Mouse (Mus musculus): ENCODE measurements around the gene Pdgfc.

The Pdgfc gene

DNA sequence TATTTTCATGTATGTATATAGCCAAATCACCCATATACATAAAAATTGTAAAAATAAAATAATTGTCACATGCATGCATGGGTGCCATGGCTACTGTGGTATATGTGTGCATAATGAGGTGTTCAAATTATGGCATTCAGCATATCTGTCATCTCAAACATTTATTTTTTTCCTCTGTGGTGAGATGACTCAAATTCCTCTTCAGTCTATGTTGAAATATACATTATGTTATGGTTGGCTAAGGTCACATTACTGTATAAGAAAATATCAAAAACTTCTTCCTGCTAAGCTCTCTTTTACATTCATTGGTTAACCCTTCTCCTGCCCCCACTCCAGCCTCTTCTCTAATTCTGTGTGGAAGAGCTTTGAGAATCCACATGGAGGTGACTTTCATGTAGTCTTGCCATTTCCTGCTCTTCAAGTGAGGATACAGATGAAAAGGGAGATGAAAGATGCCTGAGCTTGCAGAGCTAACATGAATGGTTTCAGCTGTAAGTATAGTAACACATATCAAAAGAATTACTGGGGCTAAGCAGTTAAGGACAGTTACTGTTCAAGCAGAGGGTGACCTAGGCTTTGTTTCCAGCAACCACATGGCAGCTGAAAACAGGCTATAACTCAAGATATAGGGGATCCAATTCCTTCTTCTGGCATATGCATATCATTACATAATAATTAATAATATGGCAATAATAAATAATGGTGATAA is 124.4 kb downstream of the Pdgfc start:
- no peak for DNase-seq

- DNase-seq, result no peak
Measured at GRCm38 (mm10) chr3:81162129-81162528, 125.9 kb downstream of the Pdgfc start.

- DNase-seq, result no peak
Measured at GRCm38 (mm10) chr3:81164091-81164490, 127.9 kb downstream of the Pdgfc start.

- no peak for DNase-seq
Measured at GRCm38 (mm10) chr3:81170073-81170809, 134.0 kb downstream of the Pdgfc start.

DNA sequence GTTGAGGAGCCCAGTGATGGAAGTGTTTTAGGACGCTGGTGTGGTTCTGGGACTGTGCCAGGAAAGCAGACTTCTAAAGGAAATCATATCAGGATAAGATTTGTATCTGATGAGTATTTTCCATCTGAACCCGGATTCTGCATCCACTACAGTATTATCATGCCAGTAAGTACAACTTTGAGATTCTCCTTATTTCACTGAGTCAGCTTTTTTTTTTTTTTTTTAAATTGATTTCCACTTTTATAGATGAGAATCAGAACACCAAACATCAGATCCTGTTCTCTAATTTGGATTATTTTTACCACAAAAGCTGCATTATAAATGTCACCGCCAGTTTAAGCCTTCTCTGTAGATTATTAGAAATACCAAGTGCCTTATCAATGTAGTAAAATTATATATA is 138.6 kb downstream of the Pdgfc start:
- DNase-seq, result no peak

- no peak for DNase-seq
Measured at GRCm38 (mm10) chr3:81181319-81182013, 145.2 kb downstream of the Pdgfc start.

GRCm38 (mm10) chr3:81196937-81197336 is 160.7 kb downstream of the Pdgfc start:
- DNase-seq, result no peak

DNA sequence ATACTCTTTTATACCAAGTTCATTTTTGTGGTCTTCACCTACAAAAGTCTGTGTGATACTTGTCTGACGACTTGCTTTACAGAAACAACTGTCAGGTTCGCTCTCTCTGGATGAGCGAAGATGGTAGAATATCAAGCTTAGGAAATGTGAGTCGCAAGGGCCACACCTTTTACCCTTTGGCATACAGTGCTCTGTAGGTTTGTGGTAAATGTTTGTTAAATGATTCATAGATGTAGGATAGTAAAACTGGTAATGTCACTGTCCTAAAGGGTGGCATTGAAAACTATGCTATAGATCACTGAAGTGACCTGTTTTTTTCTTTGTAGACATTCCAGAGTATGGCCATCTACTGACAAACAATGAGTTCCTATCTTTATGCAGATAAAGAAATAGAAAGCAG is 161.4 kb downstream of the Pdgfc start:
- no peak for DNase-seq

- no peak for DNase-seq
Measured at GRCm38 (mm10) chr3:81200647-81201046, 164.4 kb downstream of the Pdgfc start.

- DNase-seq, result no peak
Measured at GRCm38 (mm10) chr3:81205201-81205600, 169.0 kb downstream of the Pdgfc start.

- no peak for DNase-seq
Measured at GRCm38 (mm10) chr3:81208246-81208645, 172.0 kb downstream of the Pdgfc start.

DNA sequence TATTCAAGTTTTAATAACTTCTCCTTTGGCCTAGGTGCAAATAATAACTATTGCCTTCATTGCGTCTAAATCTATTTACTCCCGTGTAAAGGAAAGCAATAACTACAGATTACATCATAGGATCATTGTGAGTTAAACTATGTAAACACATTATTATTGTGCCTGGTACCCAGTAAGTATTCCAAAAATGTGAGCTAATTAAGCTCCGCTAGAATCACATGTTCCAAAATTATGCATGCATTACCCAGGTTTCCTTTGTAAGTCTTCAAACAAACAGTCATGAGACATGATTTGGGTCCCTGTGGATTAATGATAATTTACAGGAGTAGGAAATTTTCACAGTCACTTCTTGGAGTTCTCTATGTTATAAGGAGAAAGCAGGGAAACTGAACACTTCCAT is 174.9 kb downstream of the Pdgfc start:
- no peak for DNase-seq

GRCm38 (mm10) chr3:81211666-81212065 is 175.4 kb downstream of the Pdgfc start:
- DNase-seq, result no peak

DNA sequence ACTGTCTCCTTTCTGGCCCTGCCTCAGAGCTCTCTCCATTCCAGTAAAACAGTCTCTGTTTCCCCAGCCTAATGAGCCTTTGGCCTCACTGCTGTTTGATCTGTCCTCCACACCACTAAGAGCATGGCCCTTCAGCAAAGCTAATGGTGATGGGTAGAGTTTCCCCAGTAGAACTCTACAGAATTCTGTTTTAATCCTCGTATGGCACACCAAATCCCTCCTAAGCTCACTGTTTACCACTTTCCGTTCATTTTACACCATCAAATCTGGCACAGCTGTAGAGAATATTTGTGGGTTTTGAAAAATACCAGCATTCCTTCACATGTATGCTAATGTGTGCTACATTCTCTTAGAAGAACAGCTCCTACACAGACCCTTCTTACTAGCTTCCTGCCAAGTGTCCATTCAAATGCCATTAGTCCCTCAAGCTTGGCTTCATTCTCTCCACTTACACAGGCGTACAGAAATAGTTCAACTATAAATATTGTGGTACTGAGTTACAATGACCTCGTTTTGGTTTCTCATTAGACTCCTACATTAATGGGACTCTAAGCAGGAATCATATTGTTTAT is 179.4 kb downstream of the Pdgfc start:
- no peak for DNase-seq

- DNase-seq, result no peak
Measured at GRCm38 (mm10) chr3:81221682-81222081, 185.5 kb downstream of the Pdgfc start.

- DNase-seq, result no peak
Measured at GRCm38 (mm10) chr3:81228344-81228743, 192.1 kb downstream of the Pdgfc start.

- DNase-seq, result no peak
Measured at GRCm38 (mm10) chr3:81242697-81243590, 206.7 kb downstream of the Pdgfc start.

DNA sequence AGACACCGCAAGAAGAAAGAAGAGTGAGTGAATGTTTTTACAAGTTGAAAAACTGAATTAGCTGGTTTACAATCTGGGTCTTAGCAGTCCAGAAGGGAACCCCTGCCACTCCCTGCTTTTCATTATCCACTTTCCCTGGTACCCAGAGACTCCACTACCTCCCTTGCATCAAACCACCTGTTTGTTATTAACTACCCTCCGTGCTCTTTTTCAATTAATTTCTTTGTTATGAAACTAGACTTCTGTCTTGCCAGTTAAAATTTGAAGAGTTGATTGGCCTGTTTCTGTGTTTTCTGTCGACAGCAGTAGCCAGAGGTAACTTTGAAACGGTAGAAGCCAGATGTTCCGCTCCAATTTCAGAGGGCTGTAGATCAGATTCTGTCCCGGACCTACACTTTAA is 207.4 kb downstream of the Pdgfc start:
- DNase-seq, result no peak

DNA sequence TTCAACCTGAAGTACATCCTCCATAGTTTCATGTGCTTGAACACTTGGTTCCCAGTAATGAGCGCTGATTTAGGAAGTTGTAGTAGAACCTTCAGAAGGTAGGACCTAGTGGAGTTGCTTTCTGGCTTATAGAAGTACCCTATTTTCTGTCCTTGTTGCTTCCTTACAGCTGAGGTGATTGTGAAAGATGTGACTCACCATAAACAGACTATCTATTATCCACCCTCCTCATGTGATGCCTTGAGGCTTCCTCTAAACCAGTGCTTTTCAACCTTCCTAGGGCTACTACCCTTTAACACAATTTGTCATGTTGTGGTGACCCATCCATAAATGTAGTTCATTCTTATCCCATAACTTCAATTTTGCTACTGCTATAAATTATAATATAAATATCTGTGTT is 226.6 kb downstream of the Pdgfc start:
- no peak for DNase-seq

Data from thymus, postnatal 36 days (tissue).